Mouse (Mus musculus): ENCODE results near the gene Cd9. TPM values are rescaled to one million over a fixed set of nuclear protein-coding genes. Genes with fewer than 3 reads are reported as not detected.

Cd9 gene
- total RNA-seq, 2 experiments from 2014 or later, result 141 to 154 TPM

DNA sequence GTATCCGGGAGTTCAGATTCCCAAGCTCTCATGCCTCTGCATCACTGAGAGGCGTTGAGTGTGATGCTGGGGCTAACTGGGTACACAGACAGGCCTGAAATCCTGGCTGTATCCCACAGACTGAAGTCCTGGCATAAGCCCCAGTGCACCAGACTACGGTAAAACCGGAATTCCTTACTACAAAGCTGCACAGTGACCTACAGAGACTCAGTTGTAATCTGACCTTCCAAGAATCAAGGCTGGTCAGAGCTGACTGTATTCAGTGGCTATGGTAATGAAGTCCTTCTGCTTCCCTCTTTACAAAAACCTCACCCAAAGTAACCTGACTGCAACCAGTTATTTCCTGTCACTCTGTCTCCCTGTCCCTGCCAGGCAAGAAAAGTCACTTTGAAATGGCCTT, 47.4 kb downstream of the Cd9 start:
- no peak for DNase-seq (ENCODE audit: low spot score in 2 of 2)

DNA sequence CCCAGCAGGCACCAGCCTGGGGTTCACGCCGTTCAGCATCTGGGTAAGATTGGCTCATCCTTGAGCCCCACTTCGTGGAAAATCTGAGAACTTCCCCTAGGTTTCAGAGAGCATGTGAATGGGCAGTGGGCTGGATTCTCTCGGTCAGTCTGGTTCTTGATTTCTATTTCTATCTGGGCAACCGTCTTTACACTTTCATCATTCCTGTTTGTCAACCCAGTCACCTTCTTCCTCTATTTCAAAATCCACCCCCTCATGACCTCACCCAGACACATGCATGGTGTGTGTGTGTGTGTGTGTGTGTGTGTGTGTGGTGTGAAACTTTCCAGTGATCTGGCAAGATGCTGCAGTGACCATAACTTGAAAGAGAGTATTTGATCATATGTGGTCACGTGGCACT, 49.2 kb downstream of the Cd9 start:
- no peak for DNase-seq (ENCODE audit: low spot score in 2 of 2)

DNA sequence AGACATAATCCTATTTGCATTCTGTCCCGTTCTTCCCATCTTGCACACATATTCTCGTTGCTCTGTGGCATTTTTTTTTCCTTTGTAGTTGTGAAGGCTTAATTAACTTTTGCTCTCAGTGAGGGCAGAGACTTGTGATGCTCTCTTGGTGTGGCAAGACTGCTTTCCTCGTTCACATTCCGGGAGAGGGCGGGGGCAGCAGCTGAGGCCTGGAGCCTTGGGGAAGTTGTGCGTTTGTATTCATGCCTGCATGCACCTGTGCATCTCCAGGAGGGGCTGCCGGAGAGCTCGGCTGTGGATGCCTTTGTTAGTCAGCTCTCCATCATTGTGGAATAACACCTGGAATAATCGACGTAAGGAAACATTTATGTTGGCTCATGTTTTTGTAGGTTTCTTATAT, 52.0 kb downstream of the Cd9 start:
- DNase-seq (ENCODE audit: low spot score in 2 of 2), result no peak

DNA sequence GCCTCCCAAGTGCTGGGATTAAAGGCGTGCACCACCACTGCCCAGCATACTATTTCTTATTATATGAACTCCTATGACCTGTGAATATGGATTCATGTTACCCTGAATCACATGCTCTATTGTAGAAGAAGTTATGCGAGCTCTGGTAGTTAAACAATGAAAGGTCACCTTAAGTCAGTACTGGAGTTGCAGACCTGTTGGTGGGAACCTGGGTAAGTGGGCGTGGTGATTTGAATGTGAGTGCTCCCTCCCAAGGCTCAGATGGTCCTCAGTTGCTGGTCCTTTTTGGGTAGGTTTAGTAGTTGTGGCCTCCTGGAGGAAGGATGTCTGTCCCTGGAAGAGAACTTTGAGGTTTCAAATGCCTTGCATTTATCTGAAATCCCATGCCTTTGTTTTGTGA, 57.8 kb downstream of the Cd9 start:
- DNase-seq (ENCODE audit: low spot score in 2 of 2), result no peak

DNA sequence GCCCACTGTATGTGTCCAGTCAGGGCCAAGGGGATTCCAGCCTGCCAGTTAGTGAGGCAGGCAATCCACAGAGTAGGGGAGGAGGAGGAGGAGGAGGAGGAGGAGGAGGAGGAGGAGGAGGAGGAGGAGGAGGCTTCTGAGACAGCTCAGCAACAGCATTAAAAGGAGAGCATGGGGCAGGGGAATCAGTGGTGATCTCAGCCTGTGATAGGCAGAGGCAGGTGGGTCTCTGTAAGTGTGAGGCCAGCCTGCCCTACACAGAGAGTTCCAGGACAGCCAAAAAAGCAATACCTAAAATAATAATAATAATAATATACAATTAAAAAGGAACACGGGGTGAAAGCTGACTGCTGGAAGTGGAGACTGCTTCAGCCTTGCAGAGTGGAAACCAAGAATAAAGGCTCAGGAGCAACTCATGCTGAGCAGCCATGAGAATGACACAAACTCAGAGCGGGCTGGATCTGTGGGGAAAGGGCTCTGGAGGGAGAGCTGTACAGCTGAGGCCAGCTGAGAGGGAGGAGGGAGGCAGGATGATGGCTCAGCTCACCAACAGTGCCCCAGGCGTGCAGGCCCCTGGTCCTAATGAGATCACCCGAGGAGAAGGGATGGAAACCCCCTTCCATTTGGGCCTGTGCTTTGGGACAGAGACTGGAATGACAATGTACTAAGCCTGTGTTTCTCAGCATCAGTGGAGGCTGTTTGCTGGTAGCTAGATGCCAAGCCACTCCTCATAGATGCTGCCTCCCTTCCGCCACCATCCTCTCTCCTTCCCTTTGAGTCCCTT, 59.7 kb downstream of the Cd9 start:
- no peak for DNase-seq (ENCODE audit: low spot score in 2 of 2)

DNA sequence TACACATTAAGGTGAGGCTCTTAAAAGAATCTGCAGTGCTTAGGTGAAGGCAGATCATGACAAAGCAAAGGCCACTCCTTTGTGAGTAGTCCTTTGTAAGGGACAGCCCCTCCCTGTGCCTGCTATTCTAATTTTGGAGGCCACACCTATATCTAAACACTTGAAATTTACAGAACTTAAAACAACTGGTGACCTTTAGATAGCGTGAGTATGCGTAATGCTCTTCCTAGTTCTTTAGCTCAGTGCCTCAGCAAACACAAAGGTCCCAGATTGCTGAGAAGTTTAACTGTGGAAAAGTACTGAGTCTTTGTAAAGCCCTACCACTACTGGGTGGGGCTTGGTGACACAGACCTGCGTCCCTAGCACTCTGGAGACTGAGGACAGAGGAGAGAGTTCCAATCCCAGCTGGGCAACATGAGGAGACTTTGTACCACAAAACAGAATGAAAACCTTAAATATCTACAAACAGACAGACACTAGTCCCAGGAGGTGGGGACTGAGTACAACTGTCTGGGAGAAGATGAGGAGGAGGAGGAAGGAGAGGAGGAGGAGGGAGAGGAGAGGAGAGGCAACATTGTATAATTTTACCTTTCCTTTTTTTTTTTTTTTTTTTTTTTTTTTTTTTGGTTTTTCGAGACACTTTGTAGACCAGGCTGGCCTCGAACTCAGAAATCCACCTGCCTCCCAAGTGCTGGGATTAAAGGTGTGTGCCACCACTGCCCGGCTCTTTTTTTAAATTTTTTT, 60.7 kb downstream of the Cd9 start:
- DNase-seq (ENCODE audit: low spot score in 2 of 2), result no peak

DNA sequence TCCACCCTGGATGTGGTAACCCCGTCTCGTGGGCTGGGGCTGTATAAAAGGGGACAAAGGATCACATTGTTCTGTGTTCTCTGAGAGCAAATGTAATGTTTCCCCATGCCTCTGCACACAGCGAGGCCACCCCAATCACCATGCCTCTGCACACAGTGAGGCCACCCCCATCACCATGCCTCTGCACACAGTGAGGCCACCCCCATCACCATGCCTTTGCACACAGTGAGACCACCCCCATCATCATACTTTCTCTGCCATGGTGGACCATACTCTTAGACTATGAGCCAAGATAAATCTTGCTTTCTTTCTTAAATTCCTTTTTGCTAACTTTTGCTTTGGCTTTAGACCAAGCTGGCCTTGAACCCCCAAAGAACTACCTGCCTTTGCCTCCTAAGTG, 61.3 kb downstream of the Cd9 start:
- no peak for DNase-seq (ENCODE audit: low spot score in 2 of 2)

DNA sequence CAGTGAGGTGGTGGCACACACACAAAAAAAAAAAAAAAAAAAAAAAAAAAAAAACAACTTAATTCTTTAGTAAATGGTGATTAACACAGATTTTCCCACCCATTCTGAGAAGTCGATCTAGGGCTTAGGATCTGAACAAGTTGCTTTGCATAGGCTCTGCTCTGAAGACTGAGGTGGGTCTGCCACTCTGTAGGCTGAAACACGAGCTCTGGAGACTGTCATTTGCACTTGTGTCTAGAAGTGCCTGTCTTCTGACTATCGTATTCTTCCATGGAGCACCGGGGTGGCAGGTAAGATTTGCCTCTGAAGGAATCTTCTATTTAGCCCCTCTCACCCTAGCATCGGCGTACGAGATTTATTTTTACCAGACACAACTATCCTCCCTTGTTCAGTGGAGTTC, 62.1 kb downstream of the Cd9 start:
- DNase-seq (ENCODE audit: low spot score in 2 of 2), result no peak

DNA sequence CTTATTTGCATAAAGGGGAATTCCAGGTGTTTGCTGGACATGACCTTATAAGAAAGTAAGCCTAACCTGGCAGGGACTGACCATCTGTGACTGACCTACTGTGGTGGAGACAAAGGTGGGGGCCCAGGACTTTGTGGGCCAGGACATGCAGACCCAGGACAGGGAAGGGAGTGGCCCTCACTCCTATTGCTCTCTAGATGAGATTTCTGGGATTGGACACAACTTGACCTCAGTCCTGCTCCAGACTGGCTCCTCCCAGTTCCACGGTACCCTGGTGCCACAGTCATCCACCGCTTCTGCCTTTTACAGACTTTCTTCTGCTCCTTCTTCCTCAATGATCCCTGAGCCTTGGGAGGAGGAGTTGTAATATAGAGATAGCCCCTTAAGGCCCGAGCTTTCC, 63.6 kb downstream of the Cd9 start:
- no peak for DNase-seq (ENCODE audit: low spot score in 2 of 2)

DNA sequence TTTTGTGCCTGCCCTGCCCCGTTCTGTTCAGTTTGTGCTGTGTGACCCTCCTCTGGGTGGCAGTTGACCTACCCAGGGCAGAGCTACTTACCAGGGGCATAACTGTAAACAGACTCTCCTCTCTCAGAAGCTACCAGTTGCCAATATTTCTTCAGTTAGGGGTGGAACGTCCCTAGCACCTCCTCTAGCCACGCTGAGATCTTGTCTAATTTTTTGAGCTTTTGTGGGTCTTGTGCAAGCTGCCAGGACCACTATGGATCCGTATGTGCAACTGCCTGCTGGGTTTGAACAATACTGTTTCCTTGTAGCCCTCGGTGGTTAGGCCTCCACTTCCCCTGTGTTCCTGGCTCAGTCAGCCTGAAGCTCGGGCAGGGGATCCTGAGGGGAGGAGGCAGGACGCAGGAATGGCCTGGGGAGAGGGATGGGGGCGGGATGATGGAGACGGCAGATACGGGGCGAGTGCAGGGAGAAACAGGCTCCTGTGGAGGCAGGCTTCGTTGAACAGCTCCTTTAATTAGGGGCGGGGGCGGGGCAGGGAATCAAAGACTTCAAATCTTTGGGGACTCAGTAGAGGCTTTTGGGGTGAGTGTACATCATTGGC, 64.1 kb downstream of the Cd9 start:
- no peak for DNase-seq (ENCODE audit: low spot score in 2 of 2)

DNA sequence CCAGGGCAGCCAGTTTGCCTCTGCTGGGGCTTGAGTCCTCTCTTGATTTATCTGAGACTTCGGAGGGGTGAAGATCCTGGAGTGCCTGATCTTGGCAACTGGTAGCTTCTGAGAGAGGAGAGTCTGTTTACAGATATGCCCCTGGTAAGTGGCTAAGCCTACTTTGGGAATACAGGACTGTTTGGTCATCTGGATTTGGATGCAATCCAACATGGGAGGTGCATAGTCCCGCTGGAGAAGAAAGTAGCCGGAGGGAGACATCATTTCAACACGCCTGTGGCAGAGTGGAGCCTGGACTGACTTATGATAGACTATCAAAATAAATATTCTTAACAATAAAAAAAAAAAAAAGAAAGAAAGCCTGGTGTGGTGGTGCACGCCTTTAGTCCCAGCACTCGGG, 64.8 kb downstream of the Cd9 start:
- no peak for DNase-seq (ENCODE audit: low spot score in 2 of 2)

DNA sequence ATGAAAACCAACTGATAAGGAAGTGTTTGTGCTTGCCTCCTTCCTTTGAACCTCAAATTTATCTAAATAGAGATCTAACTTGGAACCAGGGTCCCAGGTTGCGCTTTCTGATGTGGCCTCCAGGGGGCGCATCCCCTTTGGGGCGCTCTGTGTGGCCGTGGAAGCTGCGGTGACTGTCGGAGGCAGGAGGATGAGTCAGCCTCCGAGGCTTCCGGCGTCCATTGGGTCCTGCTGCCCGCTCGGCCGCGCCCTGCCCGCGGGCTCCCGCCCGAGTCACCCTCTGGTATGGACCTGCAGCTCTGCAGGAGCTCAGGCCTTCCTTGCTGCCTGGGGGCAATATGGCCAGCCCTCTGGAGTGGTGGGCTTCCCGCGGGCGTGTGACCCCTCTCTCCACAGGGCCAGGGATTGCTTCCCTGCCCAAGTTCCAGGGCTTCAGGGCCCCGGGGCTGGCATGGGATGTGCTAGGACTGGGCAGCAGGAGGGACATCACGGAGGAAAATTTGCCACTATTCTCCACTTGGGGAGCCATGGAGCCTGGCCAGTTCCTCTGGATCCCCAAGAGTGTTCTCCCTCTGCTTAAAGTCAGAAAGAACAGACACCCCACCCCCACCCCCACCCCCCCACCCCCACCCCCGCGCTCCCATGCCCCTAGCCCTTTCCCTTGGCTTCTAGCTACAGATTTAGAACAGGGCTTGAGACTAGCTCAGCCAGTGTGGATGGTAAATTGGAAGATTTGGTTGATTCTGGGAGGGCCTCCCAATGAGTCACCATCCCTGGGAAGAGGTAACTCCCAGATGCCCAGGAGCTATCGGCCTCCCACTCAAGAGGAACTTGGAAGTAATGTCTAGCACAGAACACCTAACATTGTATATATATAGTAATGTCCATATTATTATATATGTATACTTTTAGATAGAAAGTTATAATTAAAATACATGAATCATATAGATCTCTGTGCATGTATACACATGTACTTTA, 67.9 kb downstream of the Cd9 start:
- peak; percentile 76 to 80 for DNase-seq (ENCODE audit: low spot score in 2 of 2)

DNA sequence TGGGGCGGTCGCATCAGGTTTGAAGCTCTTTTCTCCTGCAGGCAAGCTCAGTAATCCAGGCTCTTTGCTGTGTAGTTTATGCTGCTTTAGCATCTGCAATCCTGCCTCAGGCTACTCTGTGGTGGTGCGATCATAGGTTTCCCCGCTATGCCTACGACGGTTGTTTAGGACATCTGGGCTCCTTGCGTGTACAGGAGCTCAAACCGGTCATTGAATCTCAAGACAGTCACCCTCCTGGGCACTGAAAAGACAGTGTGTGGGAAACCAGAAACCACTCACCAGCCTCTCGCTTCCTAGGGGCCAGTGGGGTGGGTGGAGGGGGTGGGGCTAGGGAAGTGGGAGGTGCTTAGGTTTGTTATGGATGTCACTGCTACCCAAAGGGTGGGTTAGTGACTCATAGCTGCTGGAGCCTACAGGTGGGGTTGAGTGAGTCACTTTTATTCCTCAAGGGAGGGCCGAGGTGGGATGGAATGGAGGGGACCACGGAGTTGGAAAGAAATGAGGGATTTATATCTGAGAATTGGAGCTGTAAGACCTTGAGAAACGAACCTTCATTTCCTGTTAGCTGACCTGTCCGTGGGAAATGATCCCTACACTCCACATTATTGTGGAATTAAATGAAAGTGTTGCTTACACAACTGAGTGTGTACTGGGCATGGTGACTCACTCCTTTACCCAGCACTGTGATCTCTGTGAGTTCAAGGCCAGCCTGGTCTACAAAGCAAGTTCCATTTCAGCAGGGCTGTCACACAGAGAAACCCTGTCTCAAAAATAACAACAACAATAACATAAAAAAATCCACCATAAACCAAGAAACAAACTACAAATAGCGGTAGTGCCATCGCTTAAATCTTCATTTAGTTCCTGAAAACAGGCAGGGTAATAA, 69.1 kb downstream of the Cd9 start:
- no peak for DNase-seq (ENCODE audit: low spot score in 2 of 2)

DNA sequence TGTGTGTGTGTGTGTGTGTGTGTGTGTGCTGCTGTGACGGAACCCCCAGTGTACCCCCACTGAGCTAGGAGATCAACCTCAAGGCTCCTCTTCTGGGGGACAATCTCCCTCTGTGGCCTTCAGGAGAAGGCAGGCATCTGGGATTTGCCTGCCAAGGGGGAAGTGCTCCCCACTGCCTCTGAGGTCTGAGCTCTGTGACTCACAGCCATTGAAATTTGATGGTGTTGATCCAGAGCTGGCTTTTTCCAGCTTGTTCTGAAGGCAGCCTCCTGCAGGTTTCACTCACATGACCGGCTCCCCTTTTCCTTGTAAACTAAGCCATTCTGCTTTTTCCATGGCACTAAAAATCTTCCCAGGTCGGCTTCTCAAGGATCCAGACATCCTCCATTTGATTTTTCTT, 70.4 kb downstream of the Cd9 start:
- no peak for DNase-seq (ENCODE audit: low spot score in 2 of 2)

DNA sequence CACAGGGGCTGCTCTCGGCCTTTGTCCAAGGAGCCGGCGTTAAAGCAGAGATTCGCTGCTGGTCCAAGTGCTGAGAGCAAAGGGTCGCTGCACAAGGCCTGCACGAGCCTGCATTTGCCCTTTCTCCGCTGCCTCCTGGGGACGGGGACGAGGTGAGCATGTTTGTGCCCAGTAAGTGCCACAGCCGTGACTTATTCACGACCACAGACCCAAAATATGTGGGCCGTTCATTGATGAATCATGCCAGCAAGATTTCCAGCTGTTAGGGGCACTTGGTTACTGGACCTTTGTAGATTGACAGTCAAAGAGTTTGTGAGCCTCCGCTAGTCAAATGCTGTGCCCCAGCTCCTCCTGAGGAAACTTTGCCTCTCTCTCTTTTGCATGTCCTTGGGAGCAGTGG, 71.1 kb downstream of the Cd9 start:
- no peak for DNase-seq (ENCODE audit: low spot score in 2 of 2)

DNA sequence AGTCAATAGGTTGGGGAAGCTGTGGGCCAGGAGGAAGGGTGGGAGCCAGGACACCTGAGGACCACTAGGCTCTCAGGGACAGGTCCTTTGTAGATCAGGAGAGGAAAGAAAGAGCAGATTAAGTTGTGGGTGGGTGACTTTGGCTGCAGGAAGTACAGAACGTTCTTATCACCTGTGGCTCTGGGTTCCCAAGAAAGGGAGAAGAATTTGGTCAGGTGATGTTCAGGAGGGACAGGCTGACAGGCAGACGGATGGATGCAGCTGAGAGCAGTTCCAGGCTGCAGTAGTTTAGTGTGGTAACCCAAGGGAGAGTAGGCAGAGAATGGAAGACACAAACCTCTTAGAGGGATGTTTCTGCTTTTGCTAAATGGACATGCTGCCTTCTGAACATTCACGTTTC, 71.5 kb downstream of the Cd9 start:
- DNase-seq (ENCODE audit: low spot score in 2 of 2), result no peak

DNA sequence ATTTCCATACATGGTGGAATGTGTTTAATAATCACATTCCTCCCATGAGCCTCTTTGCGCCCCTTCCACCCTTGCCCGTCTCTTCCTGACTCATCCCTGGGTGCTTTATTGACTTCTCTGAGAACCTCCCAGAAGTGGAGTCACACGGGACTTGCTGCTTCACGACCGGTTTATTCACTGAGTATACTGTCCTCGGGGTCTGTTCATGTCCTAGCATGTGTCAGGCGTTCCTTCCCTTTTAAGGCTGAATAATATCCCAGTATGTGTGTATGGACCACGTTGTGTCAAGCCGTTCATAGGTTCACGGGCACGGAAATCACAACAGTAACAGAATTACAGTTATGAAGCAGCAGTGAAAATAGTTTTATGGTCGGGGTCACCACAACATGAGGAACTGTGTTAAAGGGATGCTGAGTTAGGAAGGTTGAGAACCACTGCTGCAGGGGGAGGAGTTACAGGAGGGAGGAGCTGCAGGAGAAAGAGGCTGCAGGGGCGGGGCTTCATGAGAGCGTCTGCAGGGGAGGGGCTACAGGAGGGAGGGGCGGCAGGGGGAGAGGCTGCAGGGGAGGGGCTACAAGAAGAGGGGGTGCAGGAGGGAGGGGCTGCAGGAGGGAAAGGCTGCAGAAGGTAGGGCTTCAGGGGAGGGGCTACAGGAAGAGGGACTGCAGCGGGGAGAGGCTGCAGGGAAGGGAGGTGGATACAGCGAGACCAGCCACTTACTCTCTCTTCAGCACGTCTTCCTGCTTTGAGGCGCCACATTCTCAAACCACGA, 72.4 kb downstream of the Cd9 start:
- DNase-seq (ENCODE audit: low spot score in 2 of 2), result peak in 1 of 2 experiments; percentile 48

DNA sequence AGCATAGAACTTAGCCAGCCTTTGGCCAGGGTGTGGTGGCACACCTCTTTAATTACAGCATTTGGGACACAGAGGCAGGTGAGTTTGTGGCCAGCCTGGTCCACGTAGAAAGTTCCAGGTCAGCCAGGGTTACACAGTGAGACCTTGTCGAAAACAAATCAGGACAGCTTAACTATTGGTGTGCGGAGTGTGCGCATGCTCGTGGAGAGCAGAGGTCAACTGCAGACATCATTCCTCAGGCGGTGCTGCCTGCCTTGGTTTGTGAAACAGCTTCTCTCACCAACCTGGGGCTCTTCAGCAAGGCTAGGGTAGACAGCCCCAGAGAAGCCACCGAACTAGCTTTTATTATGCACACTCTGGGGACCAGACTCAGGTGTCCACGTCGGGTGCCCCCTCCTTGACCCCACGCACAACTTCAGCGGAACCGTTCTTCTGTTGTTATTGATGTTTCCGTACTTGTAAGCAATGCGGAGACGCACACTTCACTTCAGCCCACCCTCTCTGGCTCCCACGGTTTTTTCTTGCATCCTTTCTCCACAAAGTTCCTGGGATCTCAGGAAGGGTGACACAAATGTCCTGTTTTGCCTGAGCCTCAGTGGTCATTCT, 74.0 kb downstream of the Cd9 start:
- no peak for DNase-seq (ENCODE audit: low spot score in 2 of 2)

DNA sequence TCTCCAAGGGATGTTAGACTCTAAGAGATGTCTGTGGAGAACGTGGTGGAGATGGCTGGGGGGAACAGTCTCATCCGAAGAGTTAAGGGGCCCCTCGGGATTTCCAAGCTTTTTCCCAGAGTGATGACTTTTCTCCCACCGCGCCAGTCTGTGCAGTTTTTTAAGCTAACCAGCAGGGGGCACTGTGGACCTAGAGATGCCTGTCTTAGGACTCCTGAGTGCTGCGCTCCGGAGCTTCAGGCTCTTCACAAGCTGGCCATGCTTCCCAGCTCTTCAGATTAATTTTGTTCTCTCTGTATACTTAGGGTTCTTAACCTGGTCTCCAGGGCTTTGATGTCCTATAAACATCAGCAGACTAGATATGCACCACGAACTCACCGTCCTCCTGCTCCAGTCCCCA, 75.8 kb downstream of the Cd9 start:
- peak; percentile 51 to 80 for DNase-seq (ENCODE audit: low spot score in 2 of 2)

Measured in adrenal gland, postnatal 4 days (tissue).